Mouse (Mus musculus) layer of hippocampus, adult 2 months (tissue): ENCODE data around the gene Slain2. TPM values are rescaled to one million over a fixed set of nuclear protein-coding genes. Genes with fewer than 3 reads are reported as not detected.
A peak's percentile ranks its signal among the peaks of the same experiment; 100 is the strongest.
"Not testable (repeated sequence)": the region's sequence is repeated elsewhere in the genome, so short reads cannot be mapped to it uniquely, and the experiment has no call there.

Experiments
- DNase-seq, 2 experiments: peaks; one replicate each; pipeline ENCODE4 v3.0.0; 2022; ENCODE audit warnings: low spot score in 2 of 2
- H3K27ac ChIP-seq: fragments of 200-600 bp; 2 replicates; pipeline ENCODE4 v1.8.1; 2022
- H3K4me3 ChIP-seq: fragments of 200-600 bp; 2 replicates; pipeline ENCODE4 v1.8.1; 2022; ENCODE audit warnings: mild to moderate bottlenecking
- CTCF ChIP-seq: fragments of 200-600 bp; conservative IDR thresholded peaks from 2 replicates; pipeline ENCODE4 v1.8.1; 2022; ENCODE audit warnings: antibody characterized with exemption, mild to moderate bottlenecking, moderate library complexity
- total RNA-seq, 2 experiments: library from RNA; stranded (reverse); gene quantifications; 2 replicates each; pipeline ENCODE4 v1.2.3; 2021

The Slain2 gene
- total RNA-seq, 2 experiments from 2014 or later: 23.3 to 24.0 TPM

- TF ChIP-seq CTCF: no peak
- Histone ChIP-seq H3K4me3 (no peak overlapping the region), H3K27ac (no peak overlapping the region)
- DNase-seq: no peak
These were observed 19.0 kb downstream of the Slain2 start for GRCm38 (mm10) chr5:72933026-72933675.

GRCm38 (mm10) chr5:72938421-72938820 is 24.3 kb downstream of the Slain2 start:
- H3K4me3 ChIP-seq, H3K27ac ChIP-seq, DNase-seq: not testable (repeated sequence)

GRCm38 (mm10) chr5:72939311-72939710 is 25.2 kb downstream of the Slain2 start:
- TF ChIP-seq CTCF: no peak
- no peak overlapping the region for H3K4me3 ChIP-seq
- DNase-seq: no peak
- H3K27ac ChIP-seq: no peak overlapping the region

GRCm38 (mm10) chr5:72940906-72941432 is 26.9 kb downstream of the Slain2 start:
- DNase-seq: no peak
- Histone ChIP-seq H3K4me3 (no peak overlapping the region), H3K27ac (no peak overlapping the region)
- no peak for TF ChIP-seq CTCF

- H3K4me3 ChIP-seq: no peak overlapping the region
- TF ChIP-seq CTCF: no peak
- H3K27ac ChIP-seq: no peak overlapping the region
- no peak for DNase-seq
These were observed 34.0 kb downstream of the Slain2 start for GRCm38 (mm10) chr5:72948136-72948535.

GRCm38 (mm10) chr5:72950252-72950651 is 36.1 kb downstream of the Slain2 start:
- TF ChIP-seq CTCF: no peak
- DNase-seq: no peak
- H3K4me3 ChIP-seq: no peak overlapping the region
- no peak overlapping the region for H3K27ac ChIP-seq

GRCm38 (mm10) chr5:72953996-72954604 is 40.0 kb downstream of the Slain2 start:
- DNase-seq: no peak
- TF ChIP-seq CTCF: no peak
- no peak overlapping the region for H3K4me3 ChIP-seq
- no peak overlapping the region for H3K27ac ChIP-seq

GRCm38 (mm10) chr5:72957281-72957680 is 43.2 kb downstream of the Slain2 start:
- DNase-seq: no peak

GRCm38 (mm10) chr5:72960096-72960495 is 46.0 kb downstream of the Slain2 start:
- no peak for DNase-seq
- no peak overlapping the region for H3K27ac ChIP-seq
- peak; percentile 55 for TF ChIP-seq CTCF
- no peak overlapping the region for H3K4me3 ChIP-seq

More at GRCm38 (mm10) chr5:72957281-72957680, 43.2 kb downstream of the Slain2 start:
- TF ChIP-seq CTCF: no peak
- Histone ChIP-seq H3K4me3 (no peak overlapping the region), H3K27ac (no peak overlapping the region)

- no peak overlapping the region for H3K4me3 ChIP-seq
- H3K27ac ChIP-seq: no peak overlapping the region
- TF ChIP-seq CTCF: no peak
- no peak for DNase-seq
These were observed 51.6 kb downstream of the Slain2 start for GRCm38 (mm10) chr5:72965706-72966105.

- no peak for TF ChIP-seq CTCF
- no peak for DNase-seq
- no peak overlapping the region for H3K27ac ChIP-seq
- H3K4me3 ChIP-seq: no peak overlapping the region
These were observed 58.3 kb downstream of the Slain2 start for GRCm38 (mm10) chr5:72972435-72972834.

- Histone ChIP-seq H3K27ac (no peak overlapping the region), H3K4me3 (no peak overlapping the region)
- DNase-seq: no peak
- peak; percentile 43 for TF ChIP-seq CTCF
These were observed 58.8 kb downstream of the Slain2 start for GRCm38 (mm10) chr5:72972934-72973333.

- no peak within 1 kb of the TSS for H3K27ac ChIP-seq
- no peak for DNase-seq
- TF ChIP-seq CTCF: no peak
These were observed 60.5 kb downstream of the Slain2 start, which contains the start of gene Gm10135 for GRCm38 (mm10) chr5:72974602-72975001. TSS of gene Gm10135 (minus strand) at chr5:72974702.

GRCm38 (mm10) chr5:72975996-72976395 is 61.9 kb downstream of the Slain2 start:
- TF ChIP-seq CTCF: no peak
- Histone ChIP-seq H3K27ac (no peak overlapping the region), H3K4me3 (no peak overlapping the region)
- no peak for DNase-seq

More at GRCm38 (mm10) chr5:72974602-72975001, 60.5 kb downstream of the Slain2 start, which contains the start of gene Gm10135:
- H3K4me3 ChIP-seq: no peak within 1 kb of the TSS
